Mouse (Mus musculus): ENCODE measurements around the gene Fos. TPM values are rescaled to one million over a fixed set of nuclear protein-coding genes. Genes with fewer than 3 reads are reported as not detected.

Gene Fos
- 9.9 TPM for polyA plus RNA-seq (2017; shearing (Covaris generic))

GRCm38 (mm10) chr12:85473481-85474297, at the start of gene Fos:
Gene Fos (plus strand): TSS chr12:85473890.

Other genes with a start within 250 kb of the Fos start
- 21.4 TPM for gene Mlh3, start 203.3 kb upstream of the Fos start, polyA plus RNA-seq (2017; shearing (Covaris generic))
- gene Acyp1, start 185.5 kb upstream of the Fos start, polyA plus RNA-seq (2017; shearing (Covaris generic)), result 60.6 TPM
- 0.44 TPM for gene Zc2hc1c, start 185.3 kb upstream of the Fos start, polyA plus RNA-seq (2017; shearing (Covaris generic))
- gene Nek9, start 134.5 kb upstream of the Fos start, polyA plus RNA-seq (2017; shearing (Covaris generic)), result 17.3 TPM
- 169 TPM for gene Tmed10, start 99.0 kb upstream of the Fos start, polyA plus RNA-seq (2017; shearing (Covaris generic))
- gene Jdp2, start 125.1 kb downstream of the Fos start, polyA plus RNA-seq (2017; shearing (Covaris generic)), result 1.2 TPM
- 309 TPM for gene Batf, start 212.8 kb downstream of the Fos start, polyA plus RNA-seq (2017; shearing (Covaris generic))

Data from inflammation-experienced regulatory T-cells, adult 16 weeks (primary cell).